Mouse (Mus musculus): ENCODE measurements around the gene Mfsd11. TPM values are rescaled to one million over a fixed set of nuclear protein-coding genes. Genes with fewer than 3 reads are reported as not detected.

Gene Mfsd11
- total and polyA plus RNA-seq, 3 experiments = 25.4 to 25.7 TPM; not detected in 1

GRCm38 (mm10) chr11:116827534-116828165 lies 24.6 kb upstream of the Mfsd11 start, which contains the start of gene Mxra7:
Gene Mxra7, minus strand, starts transcription at chr11:116828046.
- no peak within 1 kb of the TSS for H3K27ac ChIP-seq (ENCODE audit: control insufficient read depth, low read depth, low read length)
- H3K4me1 ChIP-seq (ENCODE audit: control insufficient read depth in 1 of 2, insufficient read depth in 2 of 2, low read length in 2 of 2) = peaks cover 0 to 7% of the 10 kb centered on the region in 2 experiments; a peak in 2 of 4 replicates
- H3K4me3 ChIP-seq (ENCODE audit: control insufficient read depth in 1 of 2, insufficient read depth in 1 of 2, low read depth in 2 of 2, low read length in 2 of 2) = peak within 1 kb of the TSS; percentile 45 to 75
- H3K27me3 ChIP-seq (ENCODE audit: control insufficient read depth in 1 of 2, insufficient read depth in 2 of 2, low read length in 2 of 2) = no peaks in the 10 kb centered on the region; a peak in 1 of 4 replicates
- H3K9ac ChIP-seq (ENCODE audit: control insufficient read depth, low read depth, low read length, poor library complexity, severe bottlenecking) = peak within 1 kb of the TSS; percentile 66
- H3K36me3 ChIP-seq (ENCODE audit: control insufficient read depth in 1 of 2, insufficient read depth in 2 of 2, low read length in 2 of 2) = no peaks in the 10 kb centered on the region
- TF ChIP-seq ZNF384 (IDR thresholded peaks at IDR 0.05; ENCODE audit: low read depth, low read length) = no peak
- TF ChIP-seq POLR2A (IDR thresholded peaks at IDR 0.05; ENCODE audit: control insufficient read depth in 1 of 2, insufficient read depth in 1 of 2, low read depth in 1 of 2, low read length in 2 of 2, poor library complexity in 1 of 2) = peak in 1 of 2 experiments; percentile 47; a peak in 1 of 4 replicates
- no peaks in the 10 kb centered on the region for H3K79me2 ChIP-seq (ENCODE audit: control insufficient read depth, insufficient read depth, low read length, poor library complexity)
- no peaks in the 10 kb centered on the region for H3K9me3 ChIP-seq (replicated peaks; ENCODE audit: insufficient read depth, low read length)
- DNase-seq (ENCODE audit: low read depth, low spot score) = peak; percentile 52

GRCm38 (mm10) chr11:116832172-116832685 lies 20.0 kb upstream of the Mfsd11 start:
- TF ChIP-seq MYB (IDR thresholded peaks at IDR 0.05; ENCODE audit: low read depth, low read length) (no peak), ZNF384 (IDR thresholded peaks at IDR 0.05; ENCODE audit: low read depth, low read length) (peak; percentile 87; the same call in 1 of the 2 replicates), MXI1 (IDR thresholded peaks at IDR 0.05; ENCODE audit: low read depth, low read length) (no peak)
- DNase-seq (ENCODE audit: low read depth, low spot score) = peak; percentile 42

GRCm38 (mm10) chr11:116834954-116835353 lies 17.3 kb upstream of the Mfsd11 start:
- DNase-seq (ENCODE audit: low read depth, low spot score) = peak; percentile 67
- peaks cover 5 to 24% of the 10 kb centered on the region in 2 experiments for H3K4me1 ChIP-seq (ENCODE audit: control insufficient read depth in 1 of 2, insufficient read depth in 2 of 2, low read length in 2 of 2)
- no peak overlapping the region for H3K9ac ChIP-seq (ENCODE audit: control insufficient read depth, low read depth, low read length, poor library complexity, severe bottlenecking)
- H3K27me3 ChIP-seq (ENCODE audit: control insufficient read depth in 1 of 2, insufficient read depth in 2 of 2, low read length in 2 of 2) = no peaks in the 10 kb centered on the region
- peak overlapping the region; percentile 26; the same call in 1 of the 2 replicates for H3K27ac ChIP-seq (ENCODE audit: control insufficient read depth, low read depth, low read length)
- H3K79me2 ChIP-seq (ENCODE audit: control insufficient read depth, insufficient read depth, low read length, poor library complexity) = peaks cover 12% of the 10 kb centered on the region
- no peak overlapping the region for H3K4me3 ChIP-seq (ENCODE audit: control insufficient read depth in 1 of 2, insufficient read depth in 1 of 2, low read depth in 2 of 2, low read length in 2 of 2)
- H3K9me3 ChIP-seq (replicated peaks; ENCODE audit: insufficient read depth, low read length) = no peaks in the 10 kb centered on the region
- H3K36me3 ChIP-seq (ENCODE audit: control insufficient read depth in 1 of 2, insufficient read depth in 2 of 2, low read length in 2 of 2) = peaks cover 20 to 24% of the 10 kb centered on the region in 2 experiments
- TF ChIP-seq RCOR1 (IDR thresholded peaks at IDR 0.05; ENCODE audit: low read depth, low read length) = 0 out of 2 replicates have a peak, but pooled peaks have one; percentile 22
- 0 out of 2 replicates have a peak, but pooled peaks have one; percentile 20 for TF ChIP-seq ETS1 (IDR thresholded peaks at IDR 0.05; ENCODE audit: low read depth, low read length)
- no peak for TF ChIP-seq MYC (IDR thresholded peaks at IDR 0.05; ENCODE audit: low read depth, low read length)
- no peak for TF ChIP-seq ZNF384 (IDR thresholded peaks at IDR 0.05; ENCODE audit: low read depth, low read length)
- TF ChIP-seq EP300 (IDR thresholded peaks at IDR 0.05; ENCODE audit: low read depth in 1 of 2, low read length in 2 of 2) = 0 out of 4 replicates have a peak, but pooled peaks of 1 of the 2 experiments have one; percentile 14
- 0 out of 2 replicates have a peak, but pooled peaks have one; percentile 8 for TF ChIP-seq SIN3A (IDR thresholded peaks at IDR 0.05; ENCODE audit: low read length)
- peak; percentile 16; the same call in 1 of the 2 replicates for TF ChIP-seq TAL1 (IDR thresholded peaks at IDR 0.05; ENCODE audit: low read length)
- 0 out of 2 replicates have a peak, but pooled peaks have one; percentile 19 for TF ChIP-seq HCFC1 (IDR thresholded peaks at IDR 0.05; ENCODE audit: low read depth, low read length)
- TF ChIP-seq MAZ (IDR thresholded peaks at IDR 0.05; ENCODE audit: low read depth, low read length) = no peak
- TF ChIP-seq USF1 (IDR thresholded peaks at IDR 0.05; ENCODE audit: low read depth, low read length) = no peak
- TF ChIP-seq SMC3 (IDR thresholded peaks at IDR 0.05; ENCODE audit: low read depth, low read length) = no peak
- TF ChIP-seq POLR2AphosphoS5 (IDR thresholded peaks at IDR 0.05; ENCODE audit: borderline replicate concordance, low read depth, low read length) = no peak
- TF ChIP-seq POLR2AphosphoS2 (IDR thresholded peaks at IDR 0.05; ENCODE audit: low read length) = no peak; the same call in 1 of the 2 replicates
- TF ChIP-seq GATA1 (IDR thresholded peaks at IDR 0.05; ENCODE audit: low read depth, low read length) = peak; percentile 83
- TF ChIP-seq MAX (IDR thresholded peaks at IDR 0.05; ENCODE audit: low read length) = no peak
- no peak for TF ChIP-seq ZC3H11A (IDR thresholded peaks at IDR 0.05; ENCODE audit: low read depth, low read length)
- no peak for TF ChIP-seq JUND (IDR thresholded peaks at IDR 0.05; ENCODE audit: low read depth, low read length)
- TF ChIP-seq KAT2A (conservative IDR thresholded peaks at IDR 0.05; ENCODE audit: low read depth, low read length) = no peak
- no peak for TF ChIP-seq E2F4 (IDR thresholded peaks at IDR 0.05; ENCODE audit: borderline replicate concordance, low read depth, low read length)
- TF ChIP-seq RAD21 (IDR thresholded peaks at IDR 0.05; ENCODE audit: low read depth, low read length) = no peak
- TF ChIP-seq NELFE (IDR thresholded peaks at IDR 0.05; ENCODE audit: low read depth, low read length) = no peak
- TF ChIP-seq MYB (IDR thresholded peaks at IDR 0.05; ENCODE audit: low read depth, low read length) = no peak

More at GRCm38 (mm10) chr11:116832172-116832685, 20.0 kb upstream of the Mfsd11 start:
- H3K9me3 ChIP-seq (replicated peaks; ENCODE audit: insufficient read depth, low read length) = no peaks in the 10 kb centered on the region
- H3K27ac ChIP-seq (ENCODE audit: control insufficient read depth, low read depth, low read length) = no peak overlapping the region
- peaks cover 6 to 18% of the 10 kb centered on the region in 2 experiments for H3K36me3 ChIP-seq (ENCODE audit: control insufficient read depth in 1 of 2, insufficient read depth in 2 of 2, low read length in 2 of 2)
- no peaks in the 10 kb centered on the region for H3K27me3 ChIP-seq (ENCODE audit: control insufficient read depth in 1 of 2, insufficient read depth in 2 of 2, low read length in 2 of 2)
- H3K4me3 ChIP-seq (ENCODE audit: control insufficient read depth in 1 of 2, insufficient read depth in 1 of 2, low read depth in 2 of 2, low read length in 2 of 2) = no peak overlapping the region
- no peak overlapping the region for H3K9ac ChIP-seq (ENCODE audit: control insufficient read depth, low read depth, low read length, poor library complexity, severe bottlenecking)
- H3K4me1 ChIP-seq (ENCODE audit: control insufficient read depth in 1 of 2, insufficient read depth in 2 of 2, low read length in 2 of 2) = peaks cover 5 to 27% of the 10 kb centered on the region in 2 experiments
- no peaks in the 10 kb centered on the region; the same call in 1 of the 2 replicates for H3K79me2 ChIP-seq (ENCODE audit: control insufficient read depth, insufficient read depth, low read length, poor library complexity)
